Mouse (Mus musculus): ENCODE measurements at regions not wholly inside any gene's neighbourhood (a gene's known extent, or its start where the extent isn't known, plus 50 kb on each side); places are given as distances from the start of the nearest gene placed in this dataset.

DNA sequence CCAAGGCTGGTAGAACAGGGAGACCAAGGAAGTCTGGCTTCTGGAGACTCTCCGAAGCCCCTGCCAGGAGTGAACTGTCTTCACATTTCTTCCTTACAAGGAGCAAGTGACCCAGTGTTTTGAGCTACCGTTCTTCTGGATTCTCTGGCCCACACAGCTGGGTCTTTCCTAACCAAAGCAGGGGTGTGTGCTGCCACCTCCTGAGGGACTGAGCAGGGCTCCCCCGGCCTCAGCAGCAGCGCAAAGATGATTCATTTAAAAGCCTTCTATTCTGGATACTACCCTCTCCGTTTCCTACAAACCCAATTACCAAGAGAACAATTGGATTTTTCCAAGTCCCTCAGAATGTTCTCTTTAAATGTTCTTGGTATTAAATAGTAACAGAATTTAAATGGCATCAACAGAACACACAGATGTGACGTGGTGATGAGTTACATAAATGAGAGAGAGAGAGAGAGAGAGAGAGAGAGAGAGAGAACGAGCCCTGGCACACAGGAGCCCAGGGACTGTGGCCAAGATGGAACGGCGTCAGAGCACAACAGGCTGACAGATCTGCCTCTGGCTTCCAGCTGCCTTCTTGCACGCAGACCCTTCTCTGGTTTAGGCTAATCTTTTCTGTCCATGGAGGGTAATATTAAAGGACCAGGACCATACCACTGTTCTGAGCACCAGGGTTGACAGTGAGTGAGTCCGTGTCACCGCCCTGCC lies 191.6 kb downstream of the Agtpbp1 start:
- H3K4me3 ChIP-seq (ENCODE audit: extremely low read depth, insufficient read depth, insufficient read length) = no peak overlapping the region
- TF ChIP-seq POLR2A (IDR thresholded peaks at IDR 0.05; ENCODE audit: low read depth, low read length) (no peak), CTCF (IDR thresholded peaks at IDR 0.05; ENCODE audit: extremely low read depth, insufficient read depth, insufficient read length, insufficient replicate concordance) (no peak)
- H3K4me1 ChIP-seq (ENCODE audit: control insufficient read depth, insufficient read depth, insufficient read length) = no peaks in the 10 kb centered on the region
- H3K27ac ChIP-seq (ENCODE audit: insufficient read depth, low read length) = no peak overlapping the region
- no peaks in the 10 kb centered on the region for H3K36me3 ChIP-seq (ENCODE audit: control insufficient read depth, insufficient read depth, low read length)
- no peak for DNase-seq (ENCODE audit: low read depth in 1 of 2, low spot score in 2 of 2)
- no peaks in the 10 kb centered on the region for H3K27me3 ChIP-seq (ENCODE audit: control insufficient read depth, insufficient read depth, low read length)
- 83% methylated on average over 12 of the region's 12 CpGs for WGBS

DNA sequence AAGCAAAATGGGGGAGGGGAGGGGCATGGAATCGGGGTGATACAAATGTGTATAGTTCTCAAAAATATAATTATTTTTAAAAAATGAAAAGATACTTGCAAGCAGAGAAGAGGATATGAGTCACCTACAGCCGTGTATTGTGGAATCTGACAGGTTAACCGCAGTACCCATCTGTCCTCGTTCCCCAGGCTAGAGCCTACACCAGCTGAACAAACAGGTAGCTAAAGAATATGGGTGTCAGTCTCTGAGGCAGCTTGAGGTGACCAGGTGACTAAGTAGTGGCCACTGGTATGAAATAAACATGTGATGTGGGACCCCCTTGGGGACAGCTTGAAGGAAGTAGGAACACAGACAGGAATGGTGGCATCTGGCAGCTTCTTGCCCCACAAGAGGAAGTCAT lies 192.2 kb downstream of the Agtpbp1 start:
- DNase-seq (ENCODE audit: low read depth in 1 of 2, low spot score in 2 of 2) = no peak
- H3K36me3 ChIP-seq (ENCODE audit: control insufficient read depth, insufficient read depth, low read length) = no peaks in the 10 kb centered on the region
- H3K4me1 ChIP-seq (ENCODE audit: control insufficient read depth, insufficient read depth, insufficient read length) = no peaks in the 10 kb centered on the region
- no peaks in the 10 kb centered on the region for H3K27me3 ChIP-seq (ENCODE audit: control insufficient read depth, insufficient read depth, low read length)
- TF ChIP-seq CTCF (IDR thresholded peaks at IDR 0.05; ENCODE audit: extremely low read depth, insufficient read depth, insufficient read length, insufficient replicate concordance) (no peak), POLR2A (IDR thresholded peaks at IDR 0.05; ENCODE audit: low read depth, low read length) (no peak)
- 79% methylated on average over 4 of the region's 4 CpGs for WGBS
- H3K27ac ChIP-seq (ENCODE audit: insufficient read depth, low read length) = no peak overlapping the region
- H3K4me3 ChIP-seq (ENCODE audit: extremely low read depth, insufficient read depth, insufficient read length) = no peak overlapping the region

- no peak for TF ChIP-seq POLR2A (IDR thresholded peaks at IDR 0.05; ENCODE audit: low read depth, low read length)
- no peak for TF ChIP-seq CTCF (IDR thresholded peaks at IDR 0.05; ENCODE audit: extremely low read depth, insufficient read depth, insufficient read length, insufficient replicate concordance)
- WGBS = 84% methylated on average over 14 of the region's 14 CpGs
- Histone ChIP-seq H3K36me3 (ENCODE audit: control insufficient read depth, insufficient read depth, low read length) (no peaks in the 10 kb centered on the region), H3K27ac (ENCODE audit: insufficient read depth, low read length) (no peak overlapping the region), H3K4me3 (ENCODE audit: extremely low read depth, insufficient read depth, insufficient read length) (no peak overlapping the region), H3K4me1 (ENCODE audit: control insufficient read depth, insufficient read depth, insufficient read length) (no peaks in the 10 kb centered on the region), H3K27me3 (ENCODE audit: control insufficient read depth, insufficient read depth, low read length) (no peaks in the 10 kb centered on the region)
- no peak for DNase-seq (ENCODE audit: low read depth in 1 of 2, low spot score in 2 of 2)
Observed at GRCm38 (mm10) chr13:59387627-59388325, 197.3 kb downstream of the Agtpbp1 start.

GRCm38 (mm10) chr13:59386935-59387540 lies 198.0 kb downstream of the Agtpbp1 start:
- Histone ChIP-seq H3K27me3 (ENCODE audit: control insufficient read depth, insufficient read depth, low read length) (no peaks in the 10 kb centered on the region), H3K36me3 (ENCODE audit: control insufficient read depth, insufficient read depth, low read length) (no peaks in the 10 kb centered on the region), H3K27ac (ENCODE audit: insufficient read depth, low read length) (no peak overlapping the region), H3K4me3 (ENCODE audit: extremely low read depth, insufficient read depth, insufficient read length) (no peak overlapping the region), H3K4me1 (ENCODE audit: control insufficient read depth, insufficient read depth, insufficient read length) (no peaks in the 10 kb centered on the region)
- TF ChIP-seq CTCF (IDR thresholded peaks at IDR 0.05; ENCODE audit: extremely low read depth, insufficient read depth, insufficient read length, insufficient replicate concordance) (no peak), POLR2A (IDR thresholded peaks at IDR 0.05; ENCODE audit: low read depth, low read length) (no peak)
- 81% methylated on average over 7 of the region's 7 CpGs for WGBS
- no peak for DNase-seq (ENCODE audit: low read depth in 1 of 2, low spot score in 2 of 2)

DNA sequence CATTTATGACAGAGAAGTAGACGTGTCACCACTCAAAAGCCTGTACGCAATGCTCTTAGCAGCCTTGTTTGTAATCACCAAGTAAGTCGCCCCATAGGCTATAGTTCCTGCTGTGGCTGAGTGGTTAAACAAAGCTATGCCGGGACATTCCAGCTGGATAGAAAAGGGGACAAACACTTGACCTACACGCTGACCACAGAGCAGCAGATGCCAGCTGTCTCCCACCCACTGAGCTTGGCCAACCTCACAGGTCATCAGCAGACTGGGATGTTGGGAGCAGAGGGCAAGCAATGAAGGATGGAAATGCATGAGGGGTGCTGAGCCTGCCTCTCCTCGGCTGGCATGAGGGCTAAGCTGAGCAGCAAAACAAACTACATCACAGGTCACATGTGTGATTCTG lies 199.2 kb downstream of the Agtpbp1 start:
- no peak for DNase-seq (ENCODE audit: low read depth in 1 of 2, low spot score in 2 of 2)
- H3K27ac ChIP-seq (ENCODE audit: insufficient read depth, low read length) = no peak overlapping the region
- no peak overlapping the region for H3K4me3 ChIP-seq (ENCODE audit: extremely low read depth, insufficient read depth, insufficient read length)
- no peaks in the 10 kb centered on the region for H3K36me3 ChIP-seq (ENCODE audit: control insufficient read depth, insufficient read depth, low read length)
- TF ChIP-seq POLR2A (IDR thresholded peaks at IDR 0.05; ENCODE audit: low read depth, low read length) (no peak), CTCF (IDR thresholded peaks at IDR 0.05; ENCODE audit: extremely low read depth, insufficient read depth, insufficient read length, insufficient replicate concordance) (no peak)
- 79% methylated on average over 6 of the region's 6 CpGs for WGBS
- H3K4me1 ChIP-seq (ENCODE audit: control insufficient read depth, insufficient read depth, insufficient read length) = no peaks in the 10 kb centered on the region
- H3K27me3 ChIP-seq (ENCODE audit: control insufficient read depth, insufficient read depth, low read length) = no peaks in the 10 kb centered on the region

DNA sequence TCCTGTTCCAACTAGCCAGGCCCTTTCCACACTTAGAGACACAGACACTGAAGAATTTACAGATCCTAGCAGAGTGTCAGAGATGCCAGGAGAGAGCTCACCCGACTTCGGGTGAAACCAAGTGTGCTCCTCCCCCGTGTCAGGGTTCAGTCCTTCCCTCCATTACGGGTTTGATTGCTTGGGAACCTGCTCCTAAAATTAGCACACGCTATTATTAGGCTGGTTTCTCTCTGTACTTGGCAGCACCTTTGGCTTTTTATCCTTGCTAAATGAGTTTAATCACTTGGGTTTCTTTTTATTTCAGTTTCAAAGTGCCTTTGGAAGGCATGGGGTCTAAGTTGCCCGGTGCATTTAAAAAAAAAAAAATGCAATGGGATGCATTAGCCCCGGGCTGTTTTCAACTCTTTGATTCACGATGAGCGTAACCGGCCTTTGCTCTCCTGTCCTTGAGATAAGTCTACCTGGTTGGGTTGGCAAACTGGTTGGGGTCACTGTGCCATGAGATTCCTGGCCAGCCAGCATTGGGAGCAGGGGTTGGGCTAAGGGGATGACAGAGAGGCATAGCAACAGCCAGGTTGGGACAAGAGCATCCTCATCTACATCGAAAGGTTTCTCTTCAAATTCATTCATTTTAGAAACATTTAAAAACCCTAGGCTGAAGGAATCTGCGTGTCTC lies 214.7 kb downstream of the Agtpbp1 start:
- Histone ChIP-seq H3K36me3 (ENCODE audit: control insufficient read depth, insufficient read depth, low read length) (no peaks in the 10 kb centered on the region), H3K4me1 (ENCODE audit: control insufficient read depth, insufficient read depth, insufficient read length) (no peaks in the 10 kb centered on the region), H3K27me3 (ENCODE audit: control insufficient read depth, insufficient read depth, low read length) (no peaks in the 10 kb centered on the region), H3K4me3 (ENCODE audit: extremely low read depth, insufficient read depth, insufficient read length) (no peak overlapping the region), H3K27ac (ENCODE audit: insufficient read depth, low read length) (no peak overlapping the region)
- 88% methylated on average over 12 of the region's 12 CpGs for WGBS
- TF ChIP-seq POLR2A (IDR thresholded peaks at IDR 0.05; ENCODE audit: low read depth, low read length) (no peak), CTCF (IDR thresholded peaks at IDR 0.05; ENCODE audit: extremely low read depth, insufficient read depth, insufficient read length, insufficient replicate concordance) (no peak)
- no peak for DNase-seq (ENCODE audit: low read depth in 1 of 2, low spot score in 2 of 2)

Data from spleen, adult 2 months (tissue).